Mouse (Mus musculus) left cerebral cortex, adult 8-10 months (tissue): ENCODE data around the gene Ikzf1. TPM values are rescaled to one million over a fixed set of nuclear protein-coding genes. Genes with fewer than 3 reads are reported as not detected.

Source experiments
- DNase-seq, 2 experiments: peaks; one replicate each; pipeline ENCODE4 v3.0.0; 2022; ENCODE audit warnings: low spot score in 2 of 2
- total RNA-seq, 4 experiments: library from RNA; stranded (reverse); gene quantifications; 2 replicates each; pipeline ENCODE4 v1.2.4; 2022

Gene Ikzf1
- total RNA-seq, 4 experiments from 2014 or later, result 2.8 to 7.6 (median 6.1) TPM

- no peak for DNase-seq
Observed at GRCm38 (mm10) chr11:11808035-11808819, 123.4 kb downstream of the Ikzf1 start.

- DNase-seq, result peak; percentile 84 to 94
Observed at GRCm38 (mm10) chr11:11808820-11809403, 124.1 kb downstream of the Ikzf1 start, which contains the start of gene Fignl1. Fignl1 (minus strand) TSS chr11:11808962.

DNA sequence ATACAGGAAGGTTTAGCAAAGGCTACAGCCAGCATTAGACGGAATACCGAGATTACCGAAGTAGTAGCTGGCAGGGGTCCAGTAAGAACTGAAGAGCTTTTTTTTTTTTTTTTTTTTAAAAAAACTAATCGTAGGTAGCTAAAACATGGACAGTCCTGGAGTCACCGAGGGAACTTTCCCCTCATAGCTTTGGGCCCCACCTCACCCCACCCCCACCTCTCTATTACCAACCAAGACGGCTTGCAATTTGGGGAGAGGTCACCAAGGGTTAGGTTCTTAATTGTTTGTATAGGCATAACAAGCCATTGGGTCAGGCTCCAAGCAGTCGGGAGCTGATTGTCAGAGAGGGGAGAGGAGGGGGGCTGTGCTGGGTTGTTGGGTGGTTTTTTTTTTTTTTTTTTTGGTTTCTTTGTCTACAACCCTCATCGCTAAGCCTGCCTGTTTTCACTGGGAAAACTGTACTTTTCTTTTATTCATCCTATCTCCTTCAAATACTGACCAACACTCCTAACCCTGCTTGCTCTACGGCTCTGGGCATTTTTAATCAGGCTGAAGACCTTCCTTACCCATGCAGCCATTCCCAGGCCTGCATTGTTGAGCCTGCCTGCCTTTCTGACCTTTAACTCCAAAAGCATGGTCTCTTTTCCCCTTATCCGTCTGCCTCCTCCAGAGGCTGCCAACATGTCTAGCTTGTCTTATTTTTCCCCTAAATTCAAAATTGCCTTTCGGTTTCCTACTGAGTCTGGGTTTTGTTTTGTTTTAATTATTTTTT, 124.8 kb downstream of the Ikzf1 start:
- no peak for DNase-seq

DNA sequence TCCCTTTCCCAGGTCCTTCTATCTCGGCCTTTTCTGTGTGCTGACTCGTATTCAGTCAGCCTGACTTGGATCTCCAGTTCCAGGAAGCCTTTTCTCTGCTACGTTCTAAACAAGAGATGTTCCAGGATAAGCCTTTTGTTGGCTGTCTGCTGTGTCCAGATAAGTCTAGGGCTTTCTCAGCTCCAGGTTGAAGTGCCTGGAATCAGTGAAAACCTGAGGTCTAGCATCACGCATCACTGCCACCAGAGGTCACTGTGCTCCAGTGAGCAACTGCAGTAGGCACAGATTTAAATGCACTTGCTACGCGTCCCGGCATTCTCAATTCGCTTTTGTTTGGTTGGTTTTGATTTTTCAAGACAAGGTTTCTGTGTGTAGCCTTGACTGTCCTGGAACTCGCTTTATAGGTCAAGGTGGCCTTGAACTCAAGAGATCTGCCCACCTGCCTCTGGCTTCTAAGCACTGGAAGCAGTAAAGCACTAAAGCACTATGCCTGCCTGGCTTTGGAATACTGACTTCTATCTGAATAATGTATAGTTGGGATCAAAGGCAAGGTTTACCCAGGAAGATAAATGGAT, 127.2 kb downstream of the Ikzf1 start:
- DNase-seq, result peak; percentile 33 to 57

- DNase-seq, result no peak
Observed at GRCm38 (mm10) chr11:11815737-11816136, 130.9 kb downstream of the Ikzf1 start.

- DNase-seq, result no peak
Observed at GRCm38 (mm10) chr11:11818797-11819196, 134.0 kb downstream of the Ikzf1 start.

GRCm38 (mm10) chr11:11819206-11819605, 134.4 kb downstream of the Ikzf1 start:
- no peak for DNase-seq

- DNase-seq, result peak; percentile 54 to 72
Observed at GRCm38 (mm10) chr11:11820251-11820650, 135.4 kb downstream of the Ikzf1 start.

- DNase-seq, result no peak
Observed at GRCm38 (mm10) chr11:11820737-11821136, 135.9 kb downstream of the Ikzf1 start.

DNA sequence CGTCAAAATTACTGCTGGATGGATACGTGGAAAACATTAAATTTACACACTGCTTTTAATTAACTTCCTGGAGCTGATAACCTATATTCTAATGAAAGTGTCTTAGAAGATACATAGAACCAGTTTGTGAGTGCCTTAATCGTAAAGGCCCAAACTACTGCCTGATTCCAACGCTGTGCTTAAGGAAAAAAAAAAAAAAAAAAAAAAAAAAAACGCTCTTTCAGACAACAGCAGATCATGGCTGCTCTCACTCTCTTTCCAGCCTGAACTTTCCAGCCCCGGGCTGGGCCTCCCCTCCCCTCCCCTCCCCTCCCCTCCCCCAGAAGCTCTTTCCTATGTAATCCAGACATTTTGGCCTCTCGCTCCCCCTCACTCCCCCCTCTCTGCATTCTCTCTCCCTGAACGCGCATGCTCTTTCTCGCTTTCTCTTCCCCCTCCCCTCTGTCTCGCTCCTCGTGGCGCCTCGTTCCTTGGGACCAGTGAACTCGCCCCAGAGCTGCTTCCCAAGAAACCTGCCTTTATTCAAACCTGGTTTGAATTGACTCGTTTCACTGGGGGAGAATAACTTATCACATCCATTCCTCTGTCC, 136.7 kb downstream of the Ikzf1 start:
- no peak for DNase-seq

Other genes with a start within 250 kb of the Ikzf1 start
- under 1 TPM; 0.62 to 0.91 (median 0.80) TPM for gene Spata48, start 222.9 kb upstream of the Ikzf1 start, total RNA-seq
- gene Zpbp, start 222.6 kb upstream of the Ikzf1 start, total RNA-seq, result 1 to 10 TPM; 1.1 to 1.5 (median 1.5) TPM
- gene 4930512M02Rik, start 57.2 kb upstream of the Ikzf1 start, total RNA-seq, result not detected
- under 1 TPM; 0.67 to 0.89 (median 0.85) TPM for gene Fignl1, start 124.0 kb downstream of the Ikzf1 start, total RNA-seq
- 1 to 10 TPM; 6.6 to 8.9 (median 7.8) TPM for gene Ddc, start 213.1 kb downstream of the Ikzf1 start, total RNA-seq